Mouse (Mus musculus): ENCODE data around the gene 1700001F09Rik.
"Not testable (repeated sequence)": the region's sequence is repeated elsewhere in the genome, so short reads cannot be mapped to it uniquely, and the experiment has no call there.

1700001F09Rik gene

DNA sequence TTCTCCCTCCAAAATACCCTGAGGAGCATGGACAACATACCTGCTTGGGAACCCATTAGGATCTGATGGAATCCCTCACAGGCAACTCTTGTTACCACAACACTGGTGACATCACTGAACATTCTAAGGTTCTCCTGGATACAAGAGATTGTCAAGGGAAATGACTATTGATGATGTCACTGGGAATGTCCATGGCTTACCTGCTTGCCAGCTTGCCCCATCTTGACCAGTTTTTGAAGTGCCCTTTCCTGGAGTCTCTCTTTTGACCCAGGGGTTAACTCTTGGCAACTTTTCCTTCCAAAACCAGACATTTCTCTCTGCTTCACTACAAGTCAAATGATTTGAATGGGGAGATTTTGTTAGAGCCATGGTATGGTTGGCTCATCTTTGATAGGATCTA lies at the start of gene 1700001F09Rik:
Gene 1700001F09Rik, minus strand, starts transcription at position 101 of the 400 bp plus-strand sequence.
- DNase-seq (ENCODE audit: low read depth, low spot score): not testable (repeated sequence)

DNA sequence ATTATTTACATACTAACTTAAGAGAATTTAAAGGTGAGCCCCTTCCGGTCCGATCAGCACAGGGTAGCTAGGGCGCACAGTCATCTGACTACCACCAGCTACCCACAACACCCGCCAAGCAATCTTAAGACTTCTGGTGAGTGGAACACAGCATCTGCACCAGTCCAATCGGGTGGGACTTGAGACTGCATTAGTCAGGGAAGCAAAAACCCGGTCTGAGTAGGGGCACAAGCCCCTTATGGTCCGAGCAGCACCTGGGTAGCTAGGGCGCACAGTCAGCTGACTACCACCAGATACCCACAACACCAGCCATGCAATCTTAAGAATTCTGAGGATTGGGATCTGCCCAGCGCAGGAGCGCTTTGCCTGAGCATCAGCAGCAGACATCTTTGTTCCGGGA lies 14.1 kb upstream of the 1700001F09Rik start:
- peak; percentile 26 for DNase-seq (ENCODE audit: low read depth, low spot score)

GRCm38 (mm10) chr14:43359246-43359645 lies 11.6 kb upstream of the 1700001F09Rik start:
- not testable (repeated sequence) for DNase-seq (ENCODE audit: low read depth, low spot score)

- not testable (repeated sequence) for DNase-seq (ENCODE audit: low read depth, low spot score)
Observed at GRCm38 (mm10) chr14:43357496-43357895, 9.9 kb upstream of the 1700001F09Rik start.

GRCm38 (mm10) chr14:43352944-43353343 lies 5.3 kb upstream of the 1700001F09Rik start:
- DNase-seq (ENCODE audit: low read depth, low spot score): not testable (repeated sequence)

GRCm38 (mm10) chr14:43337646-43338045 lies 10.0 kb downstream of the 1700001F09Rik start:
- DNase-seq (ENCODE audit: low read depth, low spot score): not testable (repeated sequence)

DNA sequence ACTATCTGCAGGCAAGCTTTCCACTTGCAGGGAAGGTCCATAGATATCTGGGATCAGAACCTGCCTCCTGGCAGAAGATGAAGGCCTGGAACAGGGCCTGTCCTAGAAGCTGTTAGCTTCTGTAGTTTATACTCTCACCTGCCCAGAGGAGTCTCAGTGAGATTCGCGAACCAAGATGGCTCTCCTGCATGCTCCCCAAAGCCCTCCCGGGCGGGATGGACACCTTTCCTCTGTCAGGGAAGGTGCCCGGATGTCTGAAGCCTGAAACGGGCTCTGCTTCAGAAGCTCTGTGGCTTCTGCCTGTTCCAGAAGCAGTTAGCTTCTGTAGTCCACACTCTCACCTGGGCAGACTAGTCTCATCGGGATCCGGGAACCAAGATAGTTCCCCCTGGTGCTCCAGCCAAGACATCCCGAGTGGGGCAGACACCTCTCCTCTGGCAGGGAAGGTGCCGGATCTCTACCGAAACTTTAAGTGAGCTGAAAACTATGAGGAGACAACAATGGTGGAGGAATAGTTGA lies 16.2 kb downstream of the 1700001F09Rik start:
- DNase-seq (ENCODE audit: low read depth, low spot score): not testable (repeated sequence)

- not testable (repeated sequence) for DNase-seq (ENCODE audit: low read depth, low spot score)
Observed at GRCm38 (mm10) chr14:43328603-43329002, 19.0 kb downstream of the 1700001F09Rik start.

GRCm38 (mm10) chr14:43319516-43319915 lies 28.1 kb downstream of the 1700001F09Rik start:
- not testable (repeated sequence) for DNase-seq (ENCODE audit: low read depth, low spot score)

DNA sequence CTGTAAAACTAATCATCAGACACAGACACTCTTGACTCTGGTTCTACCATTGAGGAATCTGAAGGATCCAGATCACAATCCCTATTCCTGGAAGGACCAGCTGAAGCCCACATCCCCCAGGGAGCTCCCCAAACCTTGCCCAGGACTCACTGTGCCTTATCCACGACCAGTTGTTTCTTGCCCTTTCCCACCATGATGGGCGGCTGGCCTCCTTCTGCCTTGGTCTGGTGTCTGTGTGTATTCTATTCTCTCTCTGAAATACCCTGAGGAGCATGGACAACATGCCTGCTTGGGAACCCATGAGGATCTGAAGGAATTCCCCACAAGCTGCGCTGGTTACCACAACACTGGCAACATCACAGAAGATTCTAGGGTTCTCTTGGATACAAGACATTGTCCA lies 54.1 kb downstream of the 1700001F09Rik start, which contains the start of gene Gm8127:
Gene Gm8127, minus strand, starts transcription at position 330 of the 400 bp plus-strand sequence.
- not testable (repeated sequence) for DNase-seq (ENCODE audit: low read depth, low spot score)

All from WW6 (cell line).